Mouse (Mus musculus) T-helper 2 cell (primary cell): Measurements from ENCODE around the gene Cd109.

Source experiments
- in situ Hi-C: fragments of 300-600 bp; cut with MboI, MseI; formaldehyde crosslinking; loops from one replicate; pipeline ENCODE4 v1.15.1; 2025; ENCODE audit warnings: high pct_unique_total_duplicates

Cd109 gene

GRCm38 (mm10) chr9:78615401-78616021 lies at the start of gene Cd109:
Cd109 (plus strand) TSS chr9:78615546.
- in situ Hi-C loops, result no loop called here

GRCm38 (mm10) chr9:78569934-78570333 lies 45.4 kb upstream of the Cd109 start:
- in situ Hi-C loops, result no loop called here

- in situ Hi-C loops, result no loop called here
These were observed 38.9 kb upstream of the Cd109 start for GRCm38 (mm10) chr9:78576466-78576865.

GRCm38 (mm10) chr9:78578824-78579223 lies 36.5 kb upstream of the Cd109 start:
- in situ Hi-C loops, result no loop called here

GRCm38 (mm10) chr9:78579644-78580396 lies 35.5 kb upstream of the Cd109 start:
- in situ Hi-C loops, result loop anchor here (10.0 kb wide), 1 partner anchor 1055 kb away; no protein-coding TSS in a partner anchor

GRCm38 (mm10) chr9:78587218-78587883 lies 28.0 kb upstream of the Cd109 start:
- in situ Hi-C loops, result loop anchor here (10.0 kb wide), 1 partner anchor 1063 kb away; no protein-coding TSS in a partner anchor

- in situ Hi-C loops, result loop anchor here (10.0 kb wide), 1 partner anchor 1063 kb away; no protein-coding TSS in a partner anchor
These were observed 27.4 kb upstream of the Cd109 start, which contains the start of gene Slc17a5 for GRCm38 (mm10) chr9:78587914-78588313. Slc17a5 (minus strand) TSS chr9:78588041.

GRCm38 (mm10) chr9:78588411-78589033 lies 26.8 kb upstream of the Cd109 start:
- in situ Hi-C loops, result loop anchor here (10.0 kb wide), 1 partner anchor 1064 kb away; no protein-coding TSS in a partner anchor

GRCm38 (mm10) chr9:78590471-78590870 lies 24.9 kb upstream of the Cd109 start:
- in situ Hi-C loops, result no loop called here

- in situ Hi-C loops, result no loop called here
These were observed 20.1 kb upstream of the Cd109 start for GRCm38 (mm10) chr9:78595257-78595656.

GRCm38 (mm10) chr9:78595769-78596555 lies 19.4 kb upstream of the Cd109 start:
- in situ Hi-C loops, result no loop called here

- in situ Hi-C loops, result no loop called here
These were observed 18.5 kb upstream of the Cd109 start for GRCm38 (mm10) chr9:78596834-78597233.

- in situ Hi-C loops, result no loop called here
These were observed 15.4 kb upstream of the Cd109 start for GRCm38 (mm10) chr9:78599927-78600326.

GRCm38 (mm10) chr9:78601046-78601730 lies 14.2 kb upstream of the Cd109 start:
- in situ Hi-C loops, result no loop called here

- in situ Hi-C loops, result no loop called here
These were observed 1.1 kb upstream of the Cd109 start for GRCm38 (mm10) chr9:78614201-78614600.

GRCm38 (mm10) chr9:78619285-78619684 lies 3.9 kb downstream of the Cd109 start:
- in situ Hi-C loops, result no loop called here

- in situ Hi-C loops, result no loop called here
These were observed 8.0 kb downstream of the Cd109 start for GRCm38 (mm10) chr9:78623301-78623747.

- in situ Hi-C loops, result no loop called here
These were observed 14.6 kb downstream of the Cd109 start for GRCm38 (mm10) chr9:78629991-78630390.

- in situ Hi-C loops, result no loop called here
These were observed 16.5 kb downstream of the Cd109 start for GRCm38 (mm10) chr9:78631755-78632434.

GRCm38 (mm10) chr9:78633976-78634375 lies 18.6 kb downstream of the Cd109 start:
- in situ Hi-C loops, result no loop called here
